Mouse (Mus musculus) forebrain, embryonic 13.5 days (tissue): ENCODE data around the gene Gm21972. TPM values are rescaled to one million over a fixed set of nuclear protein-coding genes. Genes with fewer than 3 reads are reported as not detected.

ENCODE experiments used
- ATAC-seq: fragments of 200-750 bp; cut with Nextera tagmentation; 2 replicates; pipeline ENCODE4 v1.8.0; 2017
- H3K27ac ChIP-seq: fragments of 300-500 bp; sonication (generic); 2 replicates; pipeline ENCODE4 v1.5.1; 2015; ENCODE audit warnings: inconsistent platforms, mild to moderate bottlenecking, moderate library complexity
- H3K27me3 ChIP-seq: fragments of 300-500 bp; sonication (generic); 2 replicates; pipeline ENCODE4 v1.6.1; 2015; ENCODE audit warnings: mild to moderate bottlenecking, inconsistent platforms
- H3K36me3 ChIP-seq: fragments of 300-500 bp; sonication (generic); 2 replicates; pipeline ENCODE4 v1.6.1; 2015; ENCODE audit warnings: mild to moderate bottlenecking, inconsistent platforms; ENCODE audit not compliant: poor library complexity, severe bottlenecking
- H3K4me1 ChIP-seq: fragments of 300-500 bp; sonication (generic); 2 replicates; pipeline ENCODE4 v1.6.1; 2015; ENCODE audit warnings: inconsistent platforms
- H3K4me2 ChIP-seq: fragments of 300-500 bp; sonication (generic); 2 replicates; pipeline ENCODE4 v1.6.1; 2015; ENCODE audit warnings: inconsistent platforms, mild to moderate bottlenecking, moderate library complexity
- H3K4me3 ChIP-seq: fragments of 300-500 bp; sonication (generic); 2 replicates; pipeline ENCODE4 v1.5.1; 2015; ENCODE audit warnings: mild to moderate bottlenecking, inconsistent platforms
- H3K9ac ChIP-seq: fragments of 300-500 bp; sonication (generic); 2 replicates; pipeline ENCODE4 v1.6.1; 2015; ENCODE audit warnings: mild to moderate bottlenecking, inconsistent platforms
- H3K9me3 ChIP-seq: fragments of 300-500 bp; sonication (generic); replicated peaks from 2 replicates; pipeline ENCODE4 v1.6.1; 2016; ENCODE audit warnings: inconsistent platforms
- WGBS: fragments of 180-500 bp; shearing (Covaris S2); methylation state at CpG from one replicate; pipeline ENCODE4 v1.1.7; 2015; 5-methylcytosine and 5-hydroxymethylcytosine counted together
- polyA plus RNA-seq: library from polyadenylated mRNA; unstranded; fragments of >200 nt; fragmentation: Nextera tagmentation; extraction: Ambion mirVana; gene quantifications from 2 replicates; pipeline ENCODE4 v1.2.1, GENCODE M21; 2015

The Gm21972 gene
- polyA plus RNA-seq, 1 experiment from 2014 or later = 0.79 TPM

DNA sequence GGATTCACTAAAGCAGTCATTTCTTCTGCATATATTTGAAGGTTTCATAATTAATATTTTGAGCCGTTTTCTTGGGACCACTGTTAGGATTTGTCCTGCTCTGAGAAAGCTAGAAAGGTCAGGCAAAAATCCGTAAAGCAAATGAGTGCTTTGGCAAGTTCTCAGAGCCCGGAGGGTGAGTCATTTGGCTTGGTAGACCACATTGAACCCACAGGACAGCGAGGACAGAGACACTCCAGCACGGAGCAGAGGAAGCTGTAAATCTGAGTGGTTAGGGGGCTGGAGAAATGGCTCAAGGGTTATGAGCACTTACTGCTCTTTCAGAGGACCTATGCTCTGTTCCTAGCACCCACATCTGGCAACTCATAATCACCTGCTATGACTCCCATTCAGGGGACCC lies 14.1 kb downstream of the Gm21972 start:
- no peak for ATAC-seq
- H3K36me3 ChIP-seq = peaks cover 1% of the 10 kb centered on the region; the same call in 1 of the 2 replicates
- no peak overlapping the region for H3K4me2 ChIP-seq
- no peak overlapping the region for H3K4me3 ChIP-seq
- H3K4me1 ChIP-seq = no peaks in the 10 kb centered on the region
- no peak overlapping the region for H3K9ac ChIP-seq
- WGBS = 90% methylated on average over 5 of the region's 5 CpGs
- no peaks in the 10 kb centered on the region for H3K9me3 ChIP-seq
- no peak overlapping the region for H3K27ac ChIP-seq
- no peaks in the 10 kb centered on the region for H3K27me3 ChIP-seq

DNA sequence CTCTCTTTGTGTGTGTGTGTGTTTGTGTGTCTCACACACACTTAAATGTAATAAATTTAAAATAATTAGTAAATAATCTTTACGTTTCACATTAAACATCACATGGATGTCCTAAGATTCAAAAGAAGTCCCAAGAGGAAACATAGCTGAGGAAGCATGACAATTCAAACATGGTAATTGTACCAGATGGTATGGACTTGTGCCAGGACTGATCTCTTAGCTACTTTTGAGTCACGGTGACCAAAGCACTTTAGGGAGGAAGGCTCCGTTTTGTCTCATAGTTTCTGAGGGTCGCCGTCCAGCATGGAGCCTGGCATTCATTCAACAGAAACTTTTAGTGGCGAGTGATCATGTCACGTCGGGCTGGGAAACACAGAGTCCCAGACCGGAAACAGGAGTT lies 14.7 kb downstream of the Gm21972 start:
- Histone ChIP-seq H3K4me3 (no peak overlapping the region), H3K9me3 (no peaks in the 10 kb centered on the region), H3K4me2 (no peak overlapping the region), H3K27me3 (no peaks in the 10 kb centered on the region), H3K36me3 (no peaks in the 10 kb centered on the region), H3K9ac (no peak overlapping the region), H3K27ac (no peak overlapping the region), H3K4me1 (no peaks in the 10 kb centered on the region)
- 86% methylated on average over 9 of the region's 9 CpGs for WGBS
- no peak for ATAC-seq

DNA sequence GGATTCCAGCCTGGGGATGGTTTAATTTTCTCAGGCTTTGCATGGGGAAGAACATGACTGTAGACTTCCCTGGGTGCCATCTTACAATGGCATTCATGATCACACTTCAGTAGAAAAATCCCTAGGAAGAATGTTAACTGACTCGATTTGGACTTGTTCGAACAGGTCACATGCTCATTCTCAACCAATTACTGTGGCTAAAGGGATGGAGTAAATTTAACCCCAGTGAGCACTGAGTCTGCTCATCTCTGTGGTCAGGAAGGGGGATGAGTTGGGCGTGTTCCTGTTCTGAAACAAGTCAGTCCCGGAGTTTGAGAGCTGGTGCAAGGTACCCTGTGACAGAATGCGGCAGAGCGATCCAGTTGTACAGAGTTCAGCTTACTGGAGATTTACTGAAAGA lies 17.5 kb downstream of the Gm21972 start:
- Histone ChIP-seq H3K4me3 (no peak overlapping the region), H3K4me2 (no peak overlapping the region), H3K27ac (no peak overlapping the region), H3K27me3 (no peaks in the 10 kb centered on the region), H3K9ac (no peak overlapping the region), H3K4me1 (peaks cover 15% of the 10 kb centered on the region), H3K36me3 (no peaks in the 10 kb centered on the region), H3K9me3 (no peaks in the 10 kb centered on the region)
- 85% methylated on average over 6 of the region's 6 CpGs for WGBS
- ATAC-seq = no peak

DNA sequence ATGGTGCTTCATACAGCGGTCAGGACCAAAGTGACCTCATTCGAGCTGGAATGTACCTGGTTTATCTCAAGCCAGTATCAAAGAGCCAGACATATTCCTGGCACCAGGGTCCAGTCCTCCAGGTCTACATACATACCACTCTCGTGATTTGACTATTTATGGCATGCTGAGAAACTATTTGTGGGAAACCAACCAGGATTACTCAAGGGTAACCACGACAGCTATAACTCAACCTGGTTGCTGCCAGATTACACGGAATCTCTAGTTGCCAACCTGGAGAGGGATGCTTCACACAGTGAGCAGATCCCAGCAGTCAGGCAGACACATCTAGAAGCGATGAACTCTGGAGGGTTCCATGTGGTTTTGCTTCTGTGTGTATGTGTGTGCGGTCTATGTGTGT lies 17.9 kb downstream of the Gm21972 start:
- 89% methylated on average over 7 of the region's 7 CpGs for WGBS
- H3K27ac ChIP-seq = no peak overlapping the region
- ATAC-seq = no peak
- H3K9ac ChIP-seq = no peak overlapping the region
- no peak overlapping the region for H3K4me2 ChIP-seq
- peaks cover 15% of the 10 kb centered on the region for H3K4me1 ChIP-seq
- no peak overlapping the region for H3K4me3 ChIP-seq
- no peaks in the 10 kb centered on the region for H3K36me3 ChIP-seq
- H3K27me3 ChIP-seq = no peaks in the 10 kb centered on the region
- no peaks in the 10 kb centered on the region for H3K9me3 ChIP-seq

DNA sequence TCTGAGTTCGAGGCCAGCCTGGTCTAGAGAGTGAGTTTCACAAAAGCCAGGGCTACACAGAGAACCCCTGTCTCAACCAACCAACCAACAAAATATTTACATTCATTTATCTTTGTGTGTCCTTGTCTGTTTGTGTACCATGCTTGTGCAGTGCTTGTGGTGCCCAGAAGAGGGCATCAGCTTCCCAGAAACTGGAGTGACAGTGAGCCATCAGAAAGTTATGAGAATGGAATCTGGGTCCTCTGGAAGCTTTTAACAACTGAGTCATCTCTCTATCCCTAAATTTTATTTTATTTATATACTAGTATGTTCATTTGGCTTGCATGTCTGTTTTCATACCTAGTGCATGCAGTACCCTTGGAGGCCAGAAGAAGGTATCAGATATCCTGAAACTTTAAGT lies 19.2 kb downstream of the Gm21972 start:
- 86% methylated on average over 1 of the region's 1 CpGs for WGBS
- Histone ChIP-seq H3K36me3 (no peaks in the 10 kb centered on the region), H3K4me1 (peaks cover 15% of the 10 kb centered on the region), H3K27ac (no peak overlapping the region), H3K27me3 (no peaks in the 10 kb centered on the region), H3K4me2 (no peak overlapping the region), H3K9me3 (no peaks in the 10 kb centered on the region), H3K4me3 (no peak overlapping the region), H3K9ac (no peak overlapping the region)
- ATAC-seq = no peak

DNA sequence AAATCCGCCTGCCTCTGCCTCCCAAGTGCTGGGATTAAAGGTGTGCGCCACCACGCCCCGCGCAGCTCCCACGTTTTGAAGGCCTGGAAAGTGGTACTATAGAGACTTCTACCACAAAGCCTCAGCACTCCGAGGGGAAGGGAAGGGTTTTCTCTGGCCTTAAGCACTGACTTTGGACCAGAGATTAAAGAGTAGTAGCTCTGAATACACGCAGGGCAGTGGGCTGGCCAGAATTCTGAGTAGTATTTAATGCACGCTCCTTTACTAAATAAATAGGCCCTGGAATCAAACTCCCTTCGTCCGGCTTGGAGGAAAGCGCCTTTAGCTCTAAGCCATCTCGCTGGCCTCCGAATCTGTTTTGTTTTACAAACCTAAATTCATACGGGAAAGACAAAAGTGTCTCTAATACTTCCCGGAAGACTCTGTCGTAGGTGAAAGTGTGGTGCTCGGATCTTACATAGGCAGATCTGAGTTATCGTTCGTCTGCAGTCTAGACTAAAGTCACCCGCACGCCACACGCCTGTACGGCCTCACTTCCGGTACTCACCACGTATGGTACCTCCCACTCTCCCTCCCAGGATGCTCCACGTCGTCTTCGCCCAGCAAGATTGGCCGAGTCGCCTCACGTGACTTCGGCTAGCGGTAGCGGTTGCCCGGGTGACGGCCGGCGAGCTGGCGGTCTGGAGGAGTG lies 20.8 kb downstream of the Gm21972 start, which contains the start of gene Armc9:
Gene Armc9 (plus strand): TSS at position 648 of the 691 bp plus-strand sequence.
- Histone ChIP-seq H3K9me3 (no peaks in the 10 kb centered on the region), H3K27me3 (no peaks in the 10 kb centered on the region), H3K4me3 (peak within 1 kb of the TSS; percentile 75), H3K27ac (peak within 1 kb of the TSS; percentile 63), H3K9ac (peak within 1 kb of the TSS; percentile 86), H3K4me2 (peak within 1 kb of the TSS; percentile 78), H3K36me3 (no peaks in the 10 kb centered on the region), H3K4me1 (peaks cover 15% of the 10 kb centered on the region)
- ATAC-seq = peak; percentile 100
- 4% methylated on average over 40 of the region's 40 CpGs for WGBS

DNA sequence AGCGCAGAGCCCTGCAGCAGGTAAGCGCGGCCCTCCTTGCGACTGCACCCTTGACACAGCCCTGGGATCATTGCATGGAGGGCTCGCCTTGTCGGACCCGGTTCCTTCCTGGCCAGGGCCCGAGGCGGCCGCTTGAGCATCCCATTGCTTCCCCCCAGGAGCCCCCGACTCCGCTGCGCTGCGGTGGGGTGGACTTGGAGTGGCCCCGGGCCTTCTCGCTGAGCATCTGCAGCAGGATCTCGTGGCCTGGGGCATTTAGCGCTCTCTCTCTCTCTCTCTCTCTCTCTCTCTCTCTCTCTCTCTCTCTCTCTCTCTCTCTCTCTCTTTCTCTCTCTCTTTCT lies 21.4 kb downstream of the Gm21972 start:
- no peak for ATAC-seq
- H3K27me3 ChIP-seq = no peaks in the 10 kb centered on the region
- peak overlapping the region; percentile 86 for H3K9ac ChIP-seq
- 1% methylated on average over 18 of the region's 18 CpGs for WGBS
- no peaks in the 10 kb centered on the region for H3K36me3 ChIP-seq
- peak overlapping the region; percentile 33; the same call in 1 of the 2 replicates for H3K27ac ChIP-seq
- no peaks in the 10 kb centered on the region for H3K9me3 ChIP-seq
- H3K4me2 ChIP-seq = peak overlapping the region; percentile 78
- H3K4me1 ChIP-seq = peaks cover 15% of the 10 kb centered on the region
- H3K4me3 ChIP-seq = peak overlapping the region; percentile 75

DNA sequence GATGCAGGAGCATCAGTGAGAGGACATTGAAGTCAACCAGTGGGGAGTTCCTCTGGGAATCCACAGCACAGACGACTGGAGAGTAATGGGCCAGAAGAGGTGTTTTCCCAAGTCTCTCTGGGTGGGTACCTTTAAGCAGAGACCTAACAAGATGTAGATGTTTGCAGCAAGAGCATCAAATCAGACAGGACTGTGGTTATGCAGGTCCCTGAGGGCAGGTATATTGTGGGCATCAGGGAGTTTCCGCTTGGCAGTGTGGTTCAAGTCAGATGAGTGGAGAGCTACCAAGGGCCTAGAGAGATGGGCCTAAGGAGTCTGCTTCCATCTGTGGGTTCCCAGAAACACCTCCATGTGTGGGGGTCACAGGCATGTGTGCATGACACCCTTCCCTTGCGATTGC lies 22.6 kb downstream of the Gm21972 start:
- H3K4me3 ChIP-seq = no peak overlapping the region
- H3K4me1 ChIP-seq = peaks cover 15% of the 10 kb centered on the region
- no peak overlapping the region for H3K27ac ChIP-seq
- H3K9ac ChIP-seq = peak overlapping the region; percentile 86
- H3K4me2 ChIP-seq = no peak overlapping the region
- peaks cover 12% of the 10 kb centered on the region for H3K36me3 ChIP-seq
- no peak for ATAC-seq
- no peaks in the 10 kb centered on the region for H3K9me3 ChIP-seq
- 89% methylated on average over 3 of the region's 3 CpGs for WGBS
- H3K27me3 ChIP-seq = no peaks in the 10 kb centered on the region

DNA sequence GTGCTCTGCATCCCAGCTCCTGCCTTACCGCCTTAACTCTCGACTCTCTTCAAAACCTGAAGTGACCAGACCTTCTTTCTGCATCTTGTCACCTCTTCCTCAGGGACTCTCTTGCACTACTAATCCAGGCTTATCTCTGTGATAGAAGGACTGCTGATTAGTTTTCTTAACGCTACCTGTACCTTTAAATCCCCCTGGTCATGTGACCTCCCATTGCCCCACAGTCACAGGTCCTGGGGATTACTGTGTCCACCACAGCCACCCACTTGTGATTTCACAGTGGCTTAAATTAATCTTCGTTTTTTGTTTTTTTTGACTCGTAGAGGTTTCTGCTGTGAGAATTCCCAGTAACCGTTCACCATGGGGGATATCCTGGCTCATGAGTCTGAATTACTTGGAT lies 23.2 kb downstream of the Gm21972 start:
- Histone ChIP-seq H3K36me3 (peaks cover 17% of the 10 kb centered on the region), H3K27me3 (no peaks in the 10 kb centered on the region), H3K4me3 (no peak overlapping the region), H3K4me1 (peaks cover 15% of the 10 kb centered on the region), H3K9me3 (no peaks in the 10 kb centered on the region), H3K27ac (no peak overlapping the region), H3K9ac (no peak overlapping the region), H3K4me2 (no peak overlapping the region)
- WGBS = 95% methylated on average over 6 of the region's 6 CpGs
- ATAC-seq = no peak

DNA sequence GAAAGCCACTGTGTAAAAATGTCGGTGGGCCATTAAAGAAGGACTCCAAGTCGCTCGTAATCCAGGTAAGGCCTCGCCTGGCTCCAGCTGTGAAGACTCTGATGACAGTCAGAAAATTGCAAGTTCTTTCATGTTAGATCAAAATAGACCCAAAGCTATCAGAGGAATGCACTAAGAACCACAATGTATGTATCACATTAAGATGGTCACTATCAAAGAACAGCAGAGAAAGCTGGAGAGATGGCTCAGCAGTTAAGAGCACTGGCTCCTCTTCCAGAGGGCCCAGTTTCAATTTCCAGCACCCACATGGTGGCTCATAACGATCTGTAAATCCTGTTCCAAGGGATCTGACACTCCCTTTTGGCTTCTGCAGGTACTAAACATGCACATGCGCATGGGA lies 26.6 kb downstream of the Gm21972 start:
- H3K4me3 ChIP-seq = no peak overlapping the region
- no peak for ATAC-seq
- 93% methylated on average over 6 of the region's 6 CpGs for WGBS
- peaks cover 49% of the 10 kb centered on the region for H3K36me3 ChIP-seq
- H3K9ac ChIP-seq = no peak overlapping the region
- no peak overlapping the region for H3K4me2 ChIP-seq
- H3K9me3 ChIP-seq = no peaks in the 10 kb centered on the region
- H3K27me3 ChIP-seq = no peaks in the 10 kb centered on the region
- H3K4me1 ChIP-seq = peaks cover 9% of the 10 kb centered on the region
- no peak overlapping the region for H3K27ac ChIP-seq

DNA sequence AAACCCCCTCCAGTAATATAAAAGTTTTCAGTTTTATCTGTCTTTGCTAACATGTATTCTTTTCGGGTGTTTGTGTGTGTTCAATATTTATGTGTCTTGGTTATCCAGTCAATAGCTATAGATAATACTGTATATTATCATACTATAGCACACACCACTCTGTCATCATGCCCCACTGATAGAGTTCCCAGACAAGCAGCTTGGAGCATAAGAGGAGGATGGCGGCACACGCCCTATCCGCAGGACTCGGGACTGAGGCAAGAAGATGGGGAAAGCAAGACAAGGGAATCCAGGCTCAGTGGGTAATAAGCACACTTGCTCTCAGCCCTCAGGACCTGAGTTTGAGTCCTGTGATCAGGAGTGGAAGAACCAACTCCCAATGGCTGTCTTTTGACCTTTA lies 27.0 kb downstream of the Gm21972 start:
- Histone ChIP-seq H3K4me1 (peaks cover 5% of the 10 kb centered on the region), H3K4me3 (no peak overlapping the region), H3K27ac (no peak overlapping the region), H3K27me3 (no peaks in the 10 kb centered on the region), H3K4me2 (no peak overlapping the region), H3K36me3 (peaks cover 50% of the 10 kb centered on the region), H3K9ac (no peak overlapping the region), H3K9me3 (no peaks in the 10 kb centered on the region)
- WGBS = 95% methylated on average over 5 of the region's 5 CpGs
- ATAC-seq = no peak

DNA sequence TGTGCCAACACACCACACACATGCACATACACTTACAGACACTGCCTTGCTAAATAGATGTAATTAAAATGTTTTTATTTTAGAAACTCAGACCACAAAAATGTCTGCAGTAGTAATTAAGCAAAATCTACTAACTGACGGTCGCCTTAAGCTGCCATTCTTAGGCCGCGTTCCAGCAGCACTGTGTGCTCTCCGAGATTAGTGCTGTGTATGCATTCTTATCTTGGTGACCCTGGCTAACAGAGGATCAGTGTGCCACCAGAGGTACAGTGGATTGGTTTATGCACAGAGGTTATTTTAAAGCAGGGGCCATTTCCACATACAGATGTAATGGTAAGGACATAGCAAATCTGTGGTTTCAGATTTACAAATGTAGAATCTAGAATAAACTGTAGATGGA lies 27.6 kb downstream of the Gm21972 start:
- H3K9ac ChIP-seq = no peak overlapping the region
- no peaks in the 10 kb centered on the region for H3K27me3 ChIP-seq
- H3K9me3 ChIP-seq = no peaks in the 10 kb centered on the region
- H3K36me3 ChIP-seq = peaks cover 56% of the 10 kb centered on the region
- no peaks in the 10 kb centered on the region for H3K4me1 ChIP-seq
- H3K4me3 ChIP-seq = no peak overlapping the region
- WGBS = 94% methylated on average over 5 of the region's 5 CpGs
- H3K4me2 ChIP-seq = no peak overlapping the region
- H3K27ac ChIP-seq = no peak overlapping the region
- no peak for ATAC-seq

DNA sequence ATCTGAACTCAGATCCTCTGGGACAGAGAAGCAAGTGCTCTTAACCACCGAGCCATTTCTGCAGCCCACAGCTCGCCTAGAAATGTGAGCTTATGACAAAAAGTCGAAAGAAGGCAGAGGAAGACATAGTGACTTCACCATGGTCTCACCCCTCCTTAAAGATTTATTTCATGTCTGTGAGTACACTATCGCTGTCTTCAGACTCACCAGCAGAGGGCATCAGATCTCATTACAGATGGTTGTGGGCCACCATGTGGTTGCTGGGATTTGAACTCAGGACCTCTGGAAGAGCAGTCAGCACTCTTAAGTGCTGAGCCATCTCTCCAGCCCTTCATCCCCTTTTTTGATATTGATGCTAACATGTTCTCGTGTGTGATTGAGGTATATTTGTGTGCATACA lies 41.2 kb downstream of the Gm21972 start:
- Histone ChIP-seq H3K9ac (no peak overlapping the region), H3K4me3 (no peak overlapping the region), H3K4me2 (no peak overlapping the region), H3K9me3 (no peaks in the 10 kb centered on the region), H3K27me3 (no peaks in the 10 kb centered on the region), H3K4me1 (no peaks in the 10 kb centered on the region), H3K27ac (no peak overlapping the region), H3K36me3 (peaks cover 63% of the 10 kb centered on the region)
- 89% methylated on average over 5 of the region's 5 CpGs for WGBS
- no peak for ATAC-seq
